Mouse (Mus musculus): Measurements from ENCODE around the gene Arpc1b. TPM values are rescaled to one million over a fixed set of nuclear protein-coding genes. Genes with fewer than 3 reads are reported as not detected.

The Arpc1b gene
- 1,010 and 1,065 TPM in 2 replicates for polyA plus RNA-seq (2012; rRNA removed)

GRCm38 (mm10) chr5:145114071-145114605, at the start of gene Arpc1b:
Gene Arpc1b (plus strand): TSS chr5:145114215.

GRCm38 (mm10) chr5:145083632-145084451, 30.2 kb upstream of the Arpc1b start, which contains the start of the genes Arpc1a and Kpna7:
Gene Arpc1a (plus strand): TSS chr5:145083830.
Gene Kpna7 (minus strand): TSS chr5:145084030.

GRCm38 (mm10) chr5:145139571-145140519, 25.8 kb downstream of the Arpc1b start, which contains the start of the genes Pdap1 and Bud31:
Gene Pdap1 (minus strand): TSS chr5:145140238.
Gene Bud31 (plus strand): TSS chr5:145140362.

GRCm38 (mm10) chr5:145166536-145167305, 52.7 kb downstream of the Arpc1b start, which contains the start of the genes Ptcd1 and Cpsf4:
Gene Ptcd1 (minus strand): TSS chr5:145167108.
Gene Cpsf4 (plus strand): TSS chr5:145167213.

Other genes starting within 250 kb of the Arpc1b start
- gene Smurf1, start 148.4 kb upstream of the Arpc1b start, polyA plus RNA-seq (2012; rRNA removed), result 38.1 and 41.5 TPM in 2 replicates
- gene Gm4871, start 81.5 kb upstream of the Arpc1b start, polyA plus RNA-seq (2012; rRNA removed), result not detected in 2 replicates
- gene 1700018F24Rik, start 71.2 kb upstream of the Arpc1b start, polyA plus RNA-seq (2012; rRNA removed), result not detected in 2 replicates
- 107 and 120 TPM in 2 replicates for gene Arpc1a, start 30.4 kb upstream of the Arpc1b start, polyA plus RNA-seq (2012; rRNA removed)
- gene Kpna7, start 30.2 kb upstream of the Arpc1b start, polyA plus RNA-seq (2012; rRNA removed), result 11.9 and 14.3 TPM in 2 replicates
- gene Pdap1, start 26.0 kb downstream of the Arpc1b start, polyA plus RNA-seq (2012; rRNA removed), result 25.8 and 33.3 TPM in 2 replicates
- 50.3 and 53.3 TPM in 2 replicates for gene Bud31, start 26.1 kb downstream of the Arpc1b start, polyA plus RNA-seq (2012; rRNA removed)
- 18.4 and 19.7 TPM in 2 replicates for gene Ptcd1, start 52.9 kb downstream of the Arpc1b start, polyA plus RNA-seq (2012; rRNA removed)
- gene Cpsf4, start 53.0 kb downstream of the Arpc1b start, polyA plus RNA-seq (2012; rRNA removed), result 26.0 and 31.7 TPM in 2 replicates
- gene Atp5j2, start 77.8 kb downstream of the Arpc1b start, polyA plus RNA-seq (2012; rRNA removed), result 55.2 and 72.4 TPM in 2 replicates
- 2.6 and 3.5 TPM in 2 replicates for gene Zkscan14, start 87.7 kb downstream of the Arpc1b start, polyA plus RNA-seq (2012; rRNA removed)
- 6.3 and 6.9 TPM in 2 replicates for gene Zkscan5, start 90.3 kb downstream of the Arpc1b start, polyA plus RNA-seq (2012; rRNA removed)
- gene Zfp655, start 117.5 kb downstream of the Arpc1b start, polyA plus RNA-seq (2012; rRNA removed), result 11.3 and 13.6 TPM in 2 replicates
- gene Zscan25, start 166.3 kb downstream of the Arpc1b start, polyA plus RNA-seq (2012; rRNA removed), result 27.8 and 30.3 TPM in 2 replicates
- gene Cyp3a57, start 231.1 kb downstream of the Arpc1b start, polyA plus RNA-seq (2012; rRNA removed), result not detected in 2 replicates